Comparison of ENCODE assay signal across 8 mouse cellular contexts in the genomic region with DNA sequence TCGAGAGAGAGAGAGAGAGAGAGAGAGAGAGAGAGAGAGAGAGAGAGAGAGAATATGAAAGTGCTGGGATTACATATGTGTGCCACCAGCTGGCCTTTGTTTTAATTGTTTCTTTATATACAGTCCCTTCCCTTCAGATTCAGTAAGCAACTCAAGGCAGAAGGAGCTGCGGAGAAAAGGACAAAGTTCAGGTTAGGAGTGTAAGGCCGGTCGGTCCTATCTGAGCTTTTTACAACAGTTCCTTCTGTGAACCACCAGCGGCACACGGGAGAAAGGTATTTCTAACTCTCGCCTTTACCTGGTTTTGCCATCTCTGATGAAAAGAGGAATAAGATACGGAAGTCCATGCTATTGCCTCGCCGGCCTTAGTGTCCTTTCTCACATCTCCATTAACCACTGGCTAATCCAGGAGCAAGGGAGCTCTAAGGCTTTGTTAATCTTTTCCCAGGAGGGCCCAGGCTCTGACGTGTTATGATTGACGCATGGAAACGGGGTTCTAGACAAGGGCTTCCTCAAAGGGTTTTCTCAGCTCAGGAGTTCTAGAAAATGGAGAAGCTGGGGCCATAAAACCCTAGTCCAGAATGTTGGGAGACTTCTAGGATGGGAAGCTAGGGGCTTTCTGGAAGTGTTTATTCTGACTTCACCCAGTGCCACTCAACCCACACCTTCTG. TPM values are rescaled to one million over a fixed set of nuclear protein-coding genes. Genes with fewer than 3 reads are reported as not detected.
A peak's percentile ranks its signal among the peaks of the same experiment; 100 is the strongest.
DNase-seq lines count a peak whose midpoint lies in the region; ATAC-seq and TF ChIP-seq lines count a peak whose summit lies in the region.

No protein-coding gene starts in this region.

- H3K9ac ChIP-seq in ES-E14 (ENCODE audit: insufficient read depth, low read depth, low read length, poor library complexity, severe bottlenecking), result peak overlapping the region; percentile 97; the same call in 1 of the 2 replicates
- peak overlapping the region; percentile 97 for H3K9ac ChIP-seq in intestine, embryonic 14.5 days (ENCODE audit: low read length)
- H3K9ac ChIP-seq in liver, embryonic 16.5 days (ENCODE audit: low read depth, low read length), result peak overlapping the region; percentile 69; the same call in 1 of the 2 replicates

- peak overlapping the region; percentile 23; the same call in 1 of the 2 replicates for H3K27ac ChIP-seq in ES-E14 (ENCODE audit: insufficient read depth, low read depth, low read length, poor library complexity, severe bottlenecking)
- peak overlapping the region; percentile 65 for H3K27ac ChIP-seq in brown adipose tissue, adult 24 weeks (replicated peaks; ENCODE audit: low read depth, low read length)
- peak overlapping the region; percentile 89 for H3K27ac ChIP-seq in intestine, embryonic 14.5 days (ENCODE audit: low read depth)
- H3K27ac ChIP-seq in liver, embryonic 16.5 days (ENCODE audit: low read length), result no peak overlapping the region

- peak overlapping the region; percentile 69 for H3K4me2 ChIP-seq in intestine, embryonic 14.5 days (ENCODE audit: low read length)
- peak overlapping the region; percentile 72 for H3K4me2 ChIP-seq in liver, embryonic 16.5 days (ENCODE audit: low read depth, low read length)

- no peak for DNase-seq in ES-E14 (ENCODE audit: low read depth, low spot score)
- DNase-seq in intestine, embryonic 14.5 days (ENCODE audit: low spot score), result peak; percentile 71
- DNase-seq in right cerebral cortex, adult 2 months (ENCODE audit: low spot score in 2 of 2), result no peak
- DNase-seq in left cerebral cortex, adult 11 months (ENCODE audit: low spot score), result no peak
- DNase-seq in adrenal gland, postnatal 10 days, result no peak

- peak overlapping the region; percentile 93 to 96 for H3K4me3 ChIP-seq in ES-E14 (ENCODE audit: insufficient read depth in 1 of 2, low read depth in 1 of 2, low read length in 2 of 2, poor library complexity in 1 of 2, severe bottlenecking in 1 of 2)
- H3K4me3 ChIP-seq in brown adipose tissue, adult 24 weeks (ENCODE audit: insufficient read depth, low read depth, low read length), result peak overlapping the region; percentile 81
- H3K4me3 ChIP-seq in intestine, embryonic 14.5 days (ENCODE audit: low read depth, low read length), result peak overlapping the region; percentile 83
- peak overlapping the region; percentile 65 for H3K4me3 ChIP-seq in liver, embryonic 16.5 days (ENCODE audit: low read depth, low read length)

- H3K27me3 ChIP-seq in intestine, embryonic 14.5 days (replicated peaks; ENCODE audit: control insufficient read depth, insufficient read depth, low read length), result no peaks in the 10 kb centered on the region
- H3K27me3 ChIP-seq in liver, embryonic 16.5 days (ENCODE audit: control insufficient read depth, insufficient read depth, low read depth, low read length), result peaks cover 37% of the 10 kb centered on the region

- H3K9me3 ChIP-seq in ES-E14 (ENCODE audit: control insufficient read depth, insufficient read depth, low read depth, low read length), result no peaks in the 10 kb centered on the region
- no peaks in the 10 kb centered on the region for H3K9me3 ChIP-seq in intestine, embryonic 14.5 days (ENCODE audit: control insufficient read depth, low read length)
- no peaks in the 10 kb centered on the region for H3K9me3 ChIP-seq in liver, embryonic 16.5 days (replicated peaks; ENCODE audit: control insufficient read depth, low read length)

- ATAC-seq in intestine, embryonic 14.5 days (replicated peaks; ENCODE audit: low FRiP score, low TSS enrichment, low read depth), result peak; percentile 14; the same call in 1 of the 2 replicates
- no peak for ATAC-seq in liver, embryonic 16.5 days (ENCODE audit: low read depth)
- ATAC-seq in activated CD4-positive, CD25-positive, alpha-beta regulatory T cell, adult 4 months, result no peak

- H3K4me1 ChIP-seq in ES-E14 (ENCODE audit: control insufficient read depth in 2 of 2, insufficient read depth in 2 of 2, low read length in 2 of 2, poor library complexity in 1 of 2), result peaks cover 0 to 12% of the 10 kb centered on the region in 2 experiments; a peak in 3 of 4 replicates
- peaks cover 2% of the 10 kb centered on the region; the same call in 1 of the 2 replicates for H3K4me1 ChIP-seq in brown adipose tissue, adult 24 weeks (ENCODE audit: control insufficient read depth, insufficient read depth, insufficient read length, low read length)
- peaks cover 15% of the 10 kb centered on the region; the same call in 1 of the 2 replicates for H3K4me1 ChIP-seq in intestine, embryonic 14.5 days (replicated peaks; ENCODE audit: control insufficient read depth, insufficient read depth, low read length)
- H3K4me1 ChIP-seq in liver, embryonic 16.5 days (ENCODE audit: control insufficient read depth, low read depth, low read length), result no peaks in the 10 kb centered on the region; the same call in 1 of the 2 replicates

- in situ Hi-C loops in ES-E14 (cut with MboI; ENCODE audit: low sequenced_read_pairs in 2 of 2, unreplicated experiment in 2 of 2), result no loop called here

- peaks cover 12% of the 10 kb centered on the region for H3K36me3 ChIP-seq in ES-E14 (ENCODE audit: control insufficient read depth, insufficient read depth, low read length, poor library complexity, severe bottlenecking)
- peaks cover 20% of the 10 kb centered on the region for H3K36me3 ChIP-seq in intestine, embryonic 14.5 days (ENCODE audit: control insufficient read depth, insufficient read depth, low read length)
- H3K36me3 ChIP-seq in liver, embryonic 16.5 days (ENCODE audit: control insufficient read depth, insufficient read depth), result no peaks in the 10 kb centered on the region

- WGBS in intestine, embryonic 14.5 days, result 49% methylated on average over 13 of the region's 13 CpGs
- 51% methylated on average over 13 of the region's 13 CpGs for WGBS in liver, embryonic 16.5 days (ENCODE audit: insufficient replicate concordance)

TF ChIP-seq in ES-E14, 5 proteins besides CTCF, POLR2A, EP300 and RAD21:
- TF ChIP-seq HCFC1 (IDR thresholded peaks at IDR 0.05; ENCODE audit: borderline replicate concordance, insufficient read depth, low read length) (no peak), ZNF384 (IDR thresholded peaks at IDR 0.05; ENCODE audit: low read depth, low read length) (no peak), CHD2 (IDR thresholded peaks at IDR 0.05; ENCODE audit: low read depth, low read length) (no peak), MAFK (IDR thresholded peaks at IDR 0.05; ENCODE audit: insufficient read depth, low read depth, low read length) (no peak), ZC3H11A (IDR thresholded peaks at IDR 0.05; ENCODE audit: borderline replicate concordance, low read depth, low read length) (no peak)

RNA-seq across cellular contexts. Expression of a gene that starts 8.1 kb away (rescaled TPM):
- 158 and 226 TPM in 2 replicates for total RNA-seq in ES-E14 (2012; rRNA removed)
- 59.5 and 73.6 TPM in 2 replicates for polyA plus RNA-seq in brown adipose tissue, adult 24 weeks (2012; ENCODE audit: insufficient read depth, insufficient read length, missing spikeins)
- 558 and 572 TPM in 2 replicates for polyA plus RNA-seq in intestine, embryonic 14.5 days (2014; fragmentation: Nextera tagmentation; extraction: Ambion mirVana)
- polyA plus RNA-seq in liver, embryonic 16.5 days (2015; fragmentation: Nextera tagmentation; extraction: Ambion mirVana), result 97.4 and 109 TPM in 2 replicates
- 100 to 1,000 TPM; 243 to 263 TPM for total RNA-seq in adrenal gland, postnatal 10 days (2021)
- under 1 TPM; 0.69 to 0.92 TPM for polyA plus RNA-seq in activated CD4-positive, CD25-positive, alpha-beta regulatory T cell, adult 4 months (2017; shearing (Covaris generic))

RNA-seq across cellular contexts. Expression of a gene that starts 13.8 kb away (rescaled TPM):
- 3.9 and 6.8 TPM in 2 replicates for total RNA-seq in ES-E14 (2012; rRNA removed)
- polyA plus RNA-seq in brown adipose tissue, adult 24 weeks (2012; ENCODE audit: insufficient read depth, insufficient read length, missing spikeins), result 10.9 and 11.5 TPM in 2 replicates
- 8.9 and 11.5 TPM in 2 replicates for polyA plus RNA-seq in intestine, embryonic 14.5 days (2014; fragmentation: Nextera tagmentation; extraction: Ambion mirVana)
- 20.8 and 21.9 TPM in 2 replicates for polyA plus RNA-seq in liver, embryonic 16.5 days (2015; fragmentation: Nextera tagmentation; extraction: Ambion mirVana)
- 10 to 100 TPM; 16.4 to 22.8 TPM for total RNA-seq in adrenal gland, postnatal 10 days (2021)
- 1 to 10 TPM; 5.7 to 8.9 TPM for polyA plus RNA-seq in activated CD4-positive, CD25-positive, alpha-beta regulatory T cell, adult 4 months (2017; shearing (Covaris generic))

RNA-seq across cellular contexts. Expression of a gene that starts 14.9 kb away (rescaled TPM):
- total RNA-seq in ES-E14 (2012; rRNA removed), result 71.2 and 90.0 TPM in 2 replicates
- 297 and 417 TPM in 2 replicates for polyA plus RNA-seq in brown adipose tissue, adult 24 weeks (2012; ENCODE audit: insufficient read depth, insufficient read length, missing spikeins)
- 218 and 228 TPM in 2 replicates for polyA plus RNA-seq in intestine, embryonic 14.5 days (2014; fragmentation: Nextera tagmentation; extraction: Ambion mirVana)
- 92.8 and 96.6 TPM in 2 replicates for polyA plus RNA-seq in liver, embryonic 16.5 days (2015; fragmentation: Nextera tagmentation; extraction: Ambion mirVana)
- 100 to 1,000 TPM; 216 to 240 TPM for total RNA-seq in adrenal gland, postnatal 10 days (2021)
- 100 to 1,000 TPM; 218 to 252 TPM for polyA plus RNA-seq in activated CD4-positive, CD25-positive, alpha-beta regulatory T cell, adult 4 months (2017; shearing (Covaris generic))

RNA-seq across cellular contexts. Expression of a gene that starts 17.4 kb away (rescaled TPM):
- total RNA-seq in ES-E14 (2012; rRNA removed), result 3.1 and 4.6 TPM in 2 replicates
- polyA plus RNA-seq in brown adipose tissue, adult 24 weeks (2012; ENCODE audit: insufficient read depth, insufficient read length, missing spikeins), result 1.0 and 1.3 TPM in 2 replicates
- polyA plus RNA-seq in intestine, embryonic 14.5 days (2014; fragmentation: Nextera tagmentation; extraction: Ambion mirVana), result 4.5 and 5.3 TPM in 2 replicates
- 0.16 and 0.22 TPM in 2 replicates for polyA plus RNA-seq in liver, embryonic 16.5 days (2015; fragmentation: Nextera tagmentation; extraction: Ambion mirVana)
- 1 to 10 TPM; 3.0 to 4.5 TPM for total RNA-seq in adrenal gland, postnatal 10 days (2021)
- 1 to 10 TPM; 5.0 to 5.6 TPM for polyA plus RNA-seq in activated CD4-positive, CD25-positive, alpha-beta regulatory T cell, adult 4 months (2017; shearing (Covaris generic))

RNA-seq across cellular contexts. Expression of a gene that starts 24.7 kb away (rescaled TPM):
- total RNA-seq in ES-E14 (2012; rRNA removed), result 10.1 and 17.6 TPM in 2 replicates
- polyA plus RNA-seq in brown adipose tissue, adult 24 weeks (2012; ENCODE audit: insufficient read depth, insufficient read length, missing spikeins), result 23.2 and 28.5 TPM in 2 replicates
- 2.1 and 2.3 TPM in 2 replicates for polyA plus RNA-seq in intestine, embryonic 14.5 days (2014; fragmentation: Nextera tagmentation; extraction: Ambion mirVana)
- 0.39 and 0.83 TPM in 2 replicates for polyA plus RNA-seq in liver, embryonic 16.5 days (2015; fragmentation: Nextera tagmentation; extraction: Ambion mirVana)
- 10 to 100 TPM; 24.4 to 36.7 TPM for total RNA-seq in adrenal gland, postnatal 10 days (2021)
- polyA plus RNA-seq in activated CD4-positive, CD25-positive, alpha-beta regulatory T cell, adult 4 months (2017; shearing (Covaris generic)), result 1 to 10 TPM; 2.9 to 6.1 TPM

Comparison
In these comparisons a context has a peak if more than half of its experiments do, and no peak if none do; other contexts are left out.
1. RNA of a gene that starts 8.1 kb away (polyA plus RNA-seq): 558 to 572 TPM in intestine, embryonic 14.5 days, 97.4 to 109 TPM in liver, embryonic 16.5 days and 59.5 to 73.6 TPM in brown adipose tissue, adult 24 weeks; 0.69 to 0.92 TPM in activated CD4-positive, CD25-positive, alpha-beta regulatory T cell, adult 4 months; every median in the first group is over 10 times any median in the second.
2. Peak in every context shown above with its lines, with median percentiles within 50 percentile points of each other: H3K4me3 ChIP-seq and H3K9ac ChIP-seq.